Comparison of ENCODE assay signal across 15 mouse cellular contexts in the genomic region with DNA sequence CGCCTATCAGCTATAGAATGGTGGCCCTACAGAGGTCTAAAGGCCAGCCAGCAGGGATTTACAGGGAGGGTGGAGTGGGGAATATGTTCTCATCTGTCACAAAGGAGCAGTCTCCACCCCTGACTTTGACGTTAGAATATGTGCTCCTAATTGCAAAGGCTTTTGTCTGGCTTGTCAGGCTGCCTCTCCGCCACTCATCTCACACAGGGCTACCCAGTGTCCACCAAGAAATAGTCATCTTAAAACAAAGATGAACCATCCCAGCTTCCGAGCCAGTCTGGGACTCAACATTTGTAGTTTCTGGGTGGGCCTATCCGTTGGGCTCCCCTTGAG. TPM values are rescaled to one million over a fixed set of nuclear protein-coding genes. Genes with fewer than 3 reads are reported as not detected.
DNase-seq lines count a peak whose midpoint lies in the region; ATAC-seq and TF ChIP-seq lines count a peak whose summit lies in the region.
"Had no signal": no experiment of that assay in that cellular context is flagged by ENCODE, and none has a peak within 500 bp of the region (broad histone marks: within the 10 kb centered on the region; RNA-seq: fewer than 3 reads in every experiment).

No protein-coding gene starts in this region.

- ATAC-seq in forebrain, embryonic 16.5 days, result no peak
- ATAC-seq in hindbrain, embryonic 11.5 days (ENCODE audit: low FRiP score), result peak; percentile 34; the same call in 1 of the 2 replicates
- no peak for ATAC-seq in hindbrain, embryonic 16.5 days
- ATAC-seq in midbrain, embryonic 13.5 days, result no peak
- no peak for ATAC-seq in midbrain, postnatal 0 days (ENCODE audit: low FRiP score)

- no peak overlapping the region for H3K4me3 ChIP-seq in forebrain, embryonic 10.5 days
- H3K4me3 ChIP-seq in forebrain, embryonic 16.5 days (replicated peaks; ENCODE audit: low read length), result no peak overlapping the region
- H3K4me3 ChIP-seq in hindbrain, embryonic 11.5 days (ENCODE audit: low read depth, low read length), result no peak overlapping the region
- no peak overlapping the region for H3K4me3 ChIP-seq in hindbrain, embryonic 16.5 days (ENCODE audit: low read length)
- H3K4me3 ChIP-seq in midbrain, embryonic 13.5 days (replicated peaks), result no peak overlapping the region
- H3K4me3 ChIP-seq in midbrain, postnatal 0 days (ENCODE audit: low read depth, low read length), result no peak overlapping the region
- H3K4me3 ChIP-seq: limb, embryonic 15.5 days had no signal

- H3K9me3 ChIP-seq in forebrain, embryonic 10.5 days, result no peaks in the 10 kb centered on the region
- H3K9me3 ChIP-seq in forebrain, embryonic 16.5 days (ENCODE audit: control insufficient read depth, low read length), result no peaks in the 10 kb centered on the region
- H3K9me3 ChIP-seq in hindbrain, embryonic 11.5 days (ENCODE audit: control insufficient read depth, low read length), result no peaks in the 10 kb centered on the region
- H3K9me3 ChIP-seq in hindbrain, embryonic 16.5 days (ENCODE audit: control insufficient read depth, low read length), result no peaks in the 10 kb centered on the region
- no peaks in the 10 kb centered on the region for H3K9me3 ChIP-seq in midbrain, embryonic 13.5 days
- no peaks in the 10 kb centered on the region for H3K9me3 ChIP-seq in midbrain, postnatal 0 days (ENCODE audit: low read length)
- H3K9me3 ChIP-seq: limb, embryonic 15.5 days had no signal

- peak overlapping the region; percentile 89 for H3K27ac ChIP-seq in forebrain, embryonic 10.5 days
- H3K27ac ChIP-seq in forebrain, embryonic 16.5 days (ENCODE audit: low read length), result no peak overlapping the region
- peak overlapping the region; percentile 68 for H3K27ac ChIP-seq in hindbrain, embryonic 11.5 days (ENCODE audit: low read depth, low read length)
- no peak overlapping the region for H3K27ac ChIP-seq in hindbrain, embryonic 16.5 days (ENCODE audit: low read depth, low read length)
- H3K27ac ChIP-seq in midbrain, embryonic 13.5 days, result peak overlapping the region; percentile 26; the same call in 1 of the 2 replicates
- no peak overlapping the region for H3K27ac ChIP-seq in midbrain, postnatal 0 days (ENCODE audit: low read depth, low read length)

- peaks cover 73% of the 10 kb centered on the region for H3K4me1 ChIP-seq in forebrain, embryonic 10.5 days
- peaks cover 33% of the 10 kb centered on the region for H3K4me1 ChIP-seq in forebrain, embryonic 16.5 days (replicated peaks; ENCODE audit: control insufficient read depth, insufficient read depth, low read length)
- H3K4me1 ChIP-seq in hindbrain, embryonic 11.5 days (replicated peaks; ENCODE audit: control insufficient read depth, insufficient read depth, low read length), result peaks cover 13% of the 10 kb centered on the region; the same call in 1 of the 2 replicates
- peaks cover 3% of the 10 kb centered on the region for H3K4me1 ChIP-seq in hindbrain, embryonic 16.5 days (ENCODE audit: control insufficient read depth, insufficient read depth, low read depth, low read length)
- H3K4me1 ChIP-seq in midbrain, embryonic 13.5 days (replicated peaks), result peaks cover 55% of the 10 kb centered on the region
- H3K4me1 ChIP-seq in midbrain, postnatal 0 days (ENCODE audit: insufficient read depth, low read length), result no peaks in the 10 kb centered on the region

- TF ChIP-seq CTCF in midbrain, postnatal 0 days (IDR thresholded peaks at IDR 0.05), result no peak

- DNase-seq in forebrain, embryonic 10.5 days (ENCODE audit: extremely low spot score, low spot score), result peak; percentile 48
- DNase-seq in hindbrain, embryonic 11.5 days (ENCODE audit: low spot score), result peak; percentile 46
- DNase-seq in midbrain, postnatal 0 days (ENCODE audit: low spot score), result no peak
- DNase-seq in retina, postnatal 1 day, result peak; percentile 64
- no peak for DNase-seq in cerebellum, adult 8-10 months
- DNase-seq: cerebellum, adult 2 months; thymus, adult 18-20 months had no signal

- no peak overlapping the region for H3K4me2 ChIP-seq in forebrain, embryonic 16.5 days (ENCODE audit: low read length)
- H3K4me2 ChIP-seq in hindbrain, embryonic 11.5 days (replicated peaks; ENCODE audit: low read depth, low read length), result no peak overlapping the region
- H3K4me2 ChIP-seq in hindbrain, embryonic 16.5 days (ENCODE audit: low read length), result no peak overlapping the region
- H3K4me2 ChIP-seq in midbrain, embryonic 13.5 days (replicated peaks), result no peak overlapping the region
- no peak overlapping the region for H3K4me2 ChIP-seq in midbrain, postnatal 0 days (ENCODE audit: low read depth, low read length, poor library complexity, severe bottlenecking)
- H3K4me2 ChIP-seq: limb, embryonic 15.5 days had no signal

- no peaks in the 10 kb centered on the region for H3K27me3 ChIP-seq in forebrain, embryonic 10.5 days (ENCODE audit: poor library complexity, severe bottlenecking)
- H3K27me3 ChIP-seq in forebrain, embryonic 16.5 days (replicated peaks; ENCODE audit: control insufficient read depth, insufficient read depth, low read length), result no peaks in the 10 kb centered on the region
- H3K27me3 ChIP-seq in hindbrain, embryonic 11.5 days (ENCODE audit: control insufficient read depth, insufficient read depth, low read length), result no peaks in the 10 kb centered on the region
- no peaks in the 10 kb centered on the region for H3K27me3 ChIP-seq in hindbrain, embryonic 16.5 days (replicated peaks; ENCODE audit: control insufficient read depth, insufficient read depth, low read length)
- H3K27me3 ChIP-seq in midbrain, embryonic 13.5 days, result no peaks in the 10 kb centered on the region
- no peaks in the 10 kb centered on the region for H3K27me3 ChIP-seq in midbrain, postnatal 0 days (ENCODE audit: insufficient read depth, low read length)
- H3K27me3 ChIP-seq: limb, embryonic 15.5 days had no signal

- WGBS in forebrain, embryonic 10.5 days, result 21% methylated on average over 5 of the region's 5 CpGs
- 26% methylated on average over 5 of the region's 5 CpGs for WGBS in forebrain, embryonic 16.5 days
- 33% methylated on average over 5 of the region's 5 CpGs for WGBS in hindbrain, embryonic 11.5 days
- WGBS in hindbrain, embryonic 16.5 days, result 25% methylated on average over 5 of the region's 5 CpGs
- 31% methylated on average over 5 of the region's 5 CpGs for WGBS in midbrain, embryonic 13.5 days
- 39% methylated on average over 5 of the region's 5 CpGs for WGBS in midbrain, postnatal 0 days

- H3K36me3 ChIP-seq in forebrain, embryonic 10.5 days (replicated peaks), result peaks cover 17% of the 10 kb centered on the region
- no peaks in the 10 kb centered on the region for H3K36me3 ChIP-seq in forebrain, embryonic 16.5 days (ENCODE audit: control insufficient read depth, insufficient read depth)
- H3K36me3 ChIP-seq in hindbrain, embryonic 11.5 days (ENCODE audit: control insufficient read depth, insufficient read depth, low read length), result no peaks in the 10 kb centered on the region
- no peaks in the 10 kb centered on the region for H3K36me3 ChIP-seq in hindbrain, embryonic 16.5 days (ENCODE audit: control insufficient read depth, insufficient read depth, low read length)
- H3K36me3 ChIP-seq in midbrain, embryonic 13.5 days, result no peaks in the 10 kb centered on the region
- H3K36me3 ChIP-seq in midbrain, postnatal 0 days (ENCODE audit: insufficient read depth, low read length), result no peaks in the 10 kb centered on the region

- H3K9ac ChIP-seq in forebrain, embryonic 16.5 days (replicated peaks; ENCODE audit: low read depth, low read length), result no peak overlapping the region
- H3K9ac ChIP-seq in hindbrain, embryonic 11.5 days (ENCODE audit: low read depth, low read length), result no peak overlapping the region
- no peak overlapping the region for H3K9ac ChIP-seq in hindbrain, embryonic 16.5 days (ENCODE audit: low read depth, low read length)
- no peak overlapping the region for H3K9ac ChIP-seq in midbrain, embryonic 13.5 days (replicated peaks)
- H3K9ac ChIP-seq in midbrain, postnatal 0 days (replicated peaks; ENCODE audit: low read length, poor library complexity, severe bottlenecking), result no peak overlapping the region
- H3K9ac ChIP-seq: limb, embryonic 15.5 days had no signal

RNA-seq across cellular contexts. Expression of gene Plagl1, which starts 58.4 kb away (rescaled TPM):
- polyA plus RNA-seq in forebrain, embryonic 10.5 days (2016; fragmentation: Nextera tagmentation; extraction: Ambion mirVana), result 86.7 and 89.5 TPM in 2 replicates
- polyA plus RNA-seq in forebrain, embryonic 16.5 days (2015; fragmentation: Nextera tagmentation; extraction: Ambion mirVana), result 38.6 and 42.3 TPM in 2 replicates
- polyA plus RNA-seq in hindbrain, embryonic 11.5 days (2014; fragmentation: Nextera tagmentation; extraction: Ambion mirVana), result 94.8 and 98.9 TPM in 2 replicates
- 25.4 and 34.5 TPM in 2 replicates for polyA plus RNA-seq in hindbrain, embryonic 16.5 days (2015; fragmentation: Nextera tagmentation; extraction: Ambion mirVana)
- polyA plus RNA-seq in midbrain, embryonic 13.5 days (2015; fragmentation: Nextera tagmentation; extraction: Ambion mirVana), result 47.0 and 52.0 TPM in 2 replicates
- 39.0 and 122 TPM in 2 replicates for total RNA-seq in midbrain, postnatal 0 days (2014; rRNA removed)
- 16.1 and 20.1 TPM in 2 replicates for polyA plus RNA-seq in midbrain, postnatal 0 days (2015; fragmentation: Nextera tagmentation; extraction: Ambion mirVana)
- total RNA-seq: neutrophil, adult 5-6 weeks had no signal

RNA-seq across cellular contexts. Expression of gene Zc2hc1b, which starts 59.1 kb away (rescaled TPM):
- not detected in 2 replicates for polyA plus RNA-seq in forebrain, embryonic 10.5 days (2016; fragmentation: Nextera tagmentation; extraction: Ambion mirVana)
- polyA plus RNA-seq in forebrain, embryonic 16.5 days (2015; fragmentation: Nextera tagmentation; extraction: Ambion mirVana), result not detected in 2 replicates
- not detected in 2 replicates for polyA plus RNA-seq in hindbrain, embryonic 11.5 days (2014; fragmentation: Nextera tagmentation; extraction: Ambion mirVana)
- not detected in 2 replicates for polyA plus RNA-seq in hindbrain, embryonic 16.5 days (2015; fragmentation: Nextera tagmentation; extraction: Ambion mirVana)
- not detected in 2 replicates for polyA plus RNA-seq in midbrain, embryonic 13.5 days (2015; fragmentation: Nextera tagmentation; extraction: Ambion mirVana)
- not detected in 2 replicates for total RNA-seq in midbrain, postnatal 0 days (2014; rRNA removed)
- polyA plus RNA-seq in midbrain, postnatal 0 days (2015; fragmentation: Nextera tagmentation; extraction: Ambion mirVana), result not detected in 2 replicates
- total RNA-seq: gastrocnemius, adult 18-20 months; megakaryocyte, adult 5-6 weeks; neutrophil, adult 5-6 weeks had no signal
- polyA plus RNA-seq: cerebellum, adult 2 months; limb, embryonic 15.5 days; small intestine, adult 2 months had no signal

Comparison
In these comparisons a context has a peak if more than half of its experiments do, and no peak if none do; other contexts are left out.
1. H3K27ac ChIP-seq: peak in forebrain, embryonic 10.5 days (single experiment), hindbrain, embryonic 11.5 days (single experiment) and midbrain, embryonic 13.5 days (single experiment); none in forebrain, embryonic 16.5 days (single experiment), hindbrain, embryonic 16.5 days (single experiment) and midbrain, postnatal 0 days (single experiment).
2. DNase-seq: peak in forebrain, embryonic 10.5 days (single experiment), hindbrain, embryonic 11.5 days (single experiment) and retina, postnatal 1 day (single experiment); none in midbrain, postnatal 0 days (single experiment) and cerebellum, adult 8-10 months (single experiment).